Mouse (Mus musculus): Measurements from ENCODE around the gene Hist1h2be.

DNA sequence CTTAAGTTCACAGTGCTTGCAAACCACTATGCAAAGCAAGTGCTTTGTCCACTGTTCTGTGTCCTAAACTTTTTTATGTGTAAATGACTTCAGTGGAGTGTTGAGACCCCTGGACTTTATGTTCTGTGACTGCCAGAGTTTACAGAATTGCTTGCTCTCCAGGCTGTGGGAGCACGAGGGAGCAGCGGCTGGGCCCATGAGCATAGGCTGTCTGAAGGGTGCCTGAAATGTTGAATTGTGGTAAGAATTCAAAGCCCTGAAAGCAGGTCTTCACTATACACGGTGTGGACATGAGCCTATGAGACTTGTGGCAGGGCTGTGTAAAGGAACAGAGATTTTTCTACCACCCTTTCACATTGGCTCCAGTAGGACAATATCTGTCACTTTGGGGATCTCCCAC is 9.3 kb downstream of the Hist1h2be start:
- TF ChIP-seq CTCF (IDR thresholded peaks at IDR 0.05; ENCODE audit: control insufficient read depth, insufficient read depth, low read length), result no peak
- TF ChIP-seq POLR2A (IDR thresholded peaks at IDR 0.05; ENCODE audit: borderline replicate concordance, control insufficient read depth, low read depth, low read length), result no peak
